Mouse (Mus musculus) ES-E14 (cell line): ENCODE measurements around the gene Kif5c. TPM values are rescaled to one million over a fixed set of nuclear protein-coding genes. Genes with fewer than 3 reads are reported as not detected.

Source experiments
- DNase-seq: peaks from one replicate; pipeline ENCODE4 v3.0.0-alpha.2; 2013; ENCODE audit warnings: low read depth, low spot score
- H3K27ac ChIP-seq: 2 replicates; pipeline ENCODE4 v1.5.1; 2012; ENCODE audit warnings: low read depth, mild to moderate bottlenecking, low read length, moderate library complexity, mixed read lengths; ENCODE audit not compliant: poor library complexity, insufficient read depth, severe bottlenecking
- H3K36me3 ChIP-seq: 2 replicates; pipeline ENCODE4 v1.6.1; 2012; ENCODE audit warnings: mild to moderate bottlenecking, low read length, moderate library complexity, mixed read lengths; ENCODE audit not compliant: control insufficient read depth, poor library complexity, insufficient read depth, severe bottlenecking
- H3K4me1 ChIP-seq, 2 experiments: fragments of 150-350 bp in 1 of 2; sonication (generic) in 1 of 2; 2 replicates each; pipeline ENCODE4 v1.6.1; 2012; ENCODE audit warnings: low read length in 2 of 2, mild to moderate bottlenecking in 1 of 2, mixed read lengths in 1 of 2; ENCODE audit not compliant: control insufficient read depth in 2 of 2, insufficient read depth in 2 of 2, poor library complexity in 1 of 2
- H3K4me3 ChIP-seq, 2 experiments: fragments of 150-350 bp in 1 of 2; sonication (generic) in 1 of 2; 2 replicates each; pipeline ENCODE4 v1.5.1; 2012; ENCODE audit warnings: low read length in 2 of 2, low read depth in 1 of 2, mild to moderate bottlenecking in 1 of 2, mixed read lengths in 1 of 2; ENCODE audit not compliant: insufficient read depth in 1 of 2, poor library complexity in 1 of 2, severe bottlenecking in 1 of 2
- H3K9ac ChIP-seq: 2 replicates; pipeline ENCODE4 v1.6.1; 2012; ENCODE audit warnings: low read depth, mild to moderate bottlenecking, low read length, mixed read lengths; ENCODE audit not compliant: poor library complexity, insufficient read depth, severe bottlenecking
- H3K9me3 ChIP-seq: fragments of 150-350 bp; sonication (generic); 2 replicates; pipeline ENCODE4 v1.6.1; 2012; ENCODE audit warnings: low read depth, mild to moderate bottlenecking, low read length; ENCODE audit not compliant: control insufficient read depth, insufficient read depth
- CHD2 ChIP-seq: IDR thresholded peaks from 2 replicates; pipeline ENCODE4 v1.6.1; 2014; ENCODE audit warnings: mild to moderate bottlenecking, low read depth, low read length, inconsistent platforms
- HCFC1 ChIP-seq: IDR thresholded peaks from 2 replicates; pipeline ENCODE4 v1.6.1; 2012; ENCODE audit warnings: low read length, inconsistent platforms, borderline replicate concordance; ENCODE audit not compliant: insufficient read depth
- MAFK ChIP-seq: IDR thresholded peaks from 2 replicates; pipeline ENCODE4 v1.6.1; 2014; ENCODE audit warnings: mild to moderate bottlenecking, low read depth, low read length, inconsistent platforms; ENCODE audit not compliant: insufficient read depth
- ZC3H11A ChIP-seq: IDR thresholded peaks from 2 replicates; pipeline ENCODE4 v1.6.1; 2012; ENCODE audit warnings: low read depth, mild to moderate bottlenecking, inconsistent platforms, low read length, borderline replicate concordance
- ZNF384 ChIP-seq: IDR thresholded peaks from 2 replicates; pipeline ENCODE4 v1.6.1; 2012; ENCODE audit warnings: low read depth, low read length, inconsistent platforms
- in situ Hi-C, 2 experiments: fragments of 600-800 bp; cut with MboI; formaldehyde crosslinking; loops; one replicate each; pipeline ENCODE4 v1.15.1; 2025; ENCODE audit warnings: low sequenced_read_pairs in 2 of 2, inconsistent platforms in 1 of 2; ENCODE audit not compliant: unreplicated experiment in 2 of 2
- total RNA-seq: library from RNA; depleted of rRNA; stranded (reverse); fragments of 300-350 nt; gene quantifications from 2 replicates; pipeline ENCODE4 v1.2.3, GENCODE M21; 2012

Kif5c gene
- total RNA-seq, 1 experiment: 34.2 TPM

DNA sequence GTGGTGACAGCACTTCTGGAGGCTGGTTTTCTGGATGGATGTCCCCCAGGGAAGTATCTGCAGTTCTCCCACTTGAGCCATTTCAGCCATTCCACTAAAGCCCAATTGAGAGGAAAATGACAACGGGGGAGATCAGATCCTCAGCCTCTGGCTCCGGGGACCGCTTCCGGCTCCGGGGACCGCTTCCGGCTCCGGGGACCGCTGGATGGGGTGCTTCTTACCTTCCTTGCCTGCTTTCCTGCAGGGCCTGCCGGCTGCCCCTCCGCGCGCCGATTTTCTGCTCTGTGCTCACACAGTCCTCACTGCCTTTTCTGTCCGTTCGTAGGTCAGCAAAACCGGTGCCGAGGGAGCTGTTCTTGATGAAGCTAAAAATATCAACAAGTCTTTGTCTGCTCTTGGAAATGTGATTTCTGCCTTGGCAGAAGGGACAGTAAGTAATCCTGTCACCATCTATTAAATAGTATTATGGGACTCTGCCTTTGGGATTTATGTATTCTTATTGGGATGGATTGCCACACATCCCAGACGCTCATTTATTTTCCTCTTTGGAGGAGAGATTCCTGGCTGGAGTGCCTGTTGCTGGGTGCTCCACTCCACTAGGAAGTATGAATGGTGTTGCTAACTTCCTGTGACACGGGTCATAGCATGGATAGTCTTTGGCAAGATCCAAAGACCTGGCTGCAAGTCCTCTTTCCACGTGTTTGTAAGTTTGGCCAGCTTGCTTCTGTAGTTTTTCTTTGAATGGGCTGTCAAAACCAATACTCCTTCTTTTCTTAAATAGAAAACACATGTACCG lies 81.3 kb downstream of the Kif5c start:
- H3K4me3 ChIP-seq: peak overlapping the region; percentile 15 to 62; a peak in 3 of 4 replicates
- no peak for DNase-seq
- no peak overlapping the region for H3K27ac ChIP-seq
- in situ Hi-C loops: loop anchor here in 1 of 2 experiments (25.0 kb wide), 1 partner anchor 338 kb away; no protein-coding TSS in a partner anchor
- H3K9ac ChIP-seq: peak overlapping the region; percentile 14; the same call in 1 of the 2 replicates
- H3K4me1 ChIP-seq: no peaks in the 10 kb centered on the region
- no peaks in the 10 kb centered on the region for H3K36me3 ChIP-seq
- no peak for TF ChIP-seq MAFK
- TF ChIP-seq ZNF384: no peak
- TF ChIP-seq CHD2: no peak
- no peak for TF ChIP-seq HCFC1
- TF ChIP-seq ZC3H11A: no peak
- no peaks in the 10 kb centered on the region for H3K9me3 ChIP-seq

DNA sequence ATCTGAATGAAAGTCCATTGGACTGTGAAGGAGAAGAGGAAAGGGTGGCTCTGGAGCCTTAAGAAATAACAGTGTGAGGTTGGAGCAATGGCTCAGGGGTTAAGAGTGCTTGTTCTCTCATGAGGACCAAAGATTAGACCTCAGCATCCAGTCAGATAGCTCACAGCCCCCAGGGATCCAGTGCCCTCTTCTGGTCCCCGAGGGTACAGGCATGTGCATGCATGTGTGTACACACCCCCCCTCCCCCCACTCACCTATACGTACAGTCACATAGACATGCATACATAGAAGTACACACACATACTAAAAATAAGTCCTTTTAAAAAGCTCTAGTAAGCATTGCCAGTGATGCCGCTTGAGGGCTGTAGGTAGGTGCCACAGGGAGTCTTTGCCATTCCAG lies 91.1 kb downstream of the Kif5c start:
- Histone ChIP-seq H3K27ac (no peak overlapping the region), H3K36me3 (no peaks in the 10 kb centered on the region; the same call in 1 of the 2 replicates), H3K9me3 (no peaks in the 10 kb centered on the region), H3K4me3 (no peak overlapping the region), H3K4me1 (no peaks in the 10 kb centered on the region), H3K9ac (no peak overlapping the region)
- peak; percentile 18; the same call in 1 of the 2 replicates for TF ChIP-seq ZC3H11A
- no peak for TF ChIP-seq ZNF384
- in situ Hi-C loops: loop anchor here in 1 of 2 experiments (25.0 kb wide), 1 partner anchor 348 kb away; no protein-coding TSS in a partner anchor
- DNase-seq: no peak

DNA sequence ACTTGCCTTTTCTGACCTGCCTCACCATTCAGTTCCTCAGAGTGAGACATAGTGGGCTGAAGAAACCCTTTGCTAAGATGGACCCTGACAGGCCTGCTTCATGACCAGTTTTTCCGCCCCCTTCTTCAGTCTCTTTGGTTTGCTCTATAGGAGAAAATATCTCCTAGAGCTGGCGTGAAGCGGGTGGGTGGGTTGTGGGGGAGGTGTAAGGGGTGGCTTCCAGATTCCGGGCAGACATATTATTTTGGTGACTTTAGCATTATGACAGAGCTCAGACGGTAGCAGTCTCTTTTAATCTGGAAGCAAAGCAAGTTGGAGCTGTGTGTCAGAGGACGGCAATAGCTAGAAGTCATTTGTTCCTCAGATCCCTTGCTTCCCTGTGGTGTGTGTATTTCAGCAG lies 92.6 kb downstream of the Kif5c start:
- Histone ChIP-seq H3K4me1 (no peaks in the 10 kb centered on the region), H3K4me3 (no peak overlapping the region), H3K27ac (no peak overlapping the region), H3K9me3 (no peaks in the 10 kb centered on the region), H3K9ac (no peak overlapping the region), H3K36me3 (no peaks in the 10 kb centered on the region; the same call in 1 of the 2 replicates)
- DNase-seq: no peak
- TF ChIP-seq MAFK (no peak), ZNF384 (no peak), ZC3H11A (no peak), CHD2 (no peak), HCFC1 (no peak)
- in situ Hi-C loops: loop anchor here in 1 of 2 experiments (25.0 kb wide), 1 partner anchor 349 kb away; no protein-coding TSS in a partner anchor

DNA sequence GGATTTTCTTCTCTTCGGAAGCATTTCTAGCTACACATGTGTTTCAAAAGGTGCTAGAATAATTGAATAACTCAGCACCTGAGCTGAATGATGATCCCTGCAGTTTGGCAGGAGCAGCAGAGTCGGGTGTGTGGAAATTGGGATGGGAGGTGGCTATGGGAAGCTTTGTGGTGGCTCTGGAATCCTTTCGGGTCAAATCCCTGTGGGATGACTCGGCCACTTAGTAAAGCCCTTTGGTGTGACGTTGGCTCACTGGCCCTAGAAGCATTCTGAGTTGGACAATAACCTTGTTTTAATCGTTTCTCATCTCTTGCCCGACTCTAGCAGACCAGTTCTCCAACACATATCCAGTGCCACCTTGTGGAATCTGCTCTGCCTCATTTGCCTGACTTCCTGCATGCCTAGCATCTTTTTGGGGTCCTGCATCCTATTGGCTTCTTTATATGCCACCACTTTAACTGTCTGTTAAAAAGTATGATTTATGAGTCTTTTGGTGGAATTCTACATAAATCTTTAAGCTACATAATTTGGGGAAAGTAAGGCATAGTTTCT lies 93.3 kb downstream of the Kif5c start:
- no peaks in the 10 kb centered on the region for H3K4me1 ChIP-seq
- H3K9ac ChIP-seq: no peak overlapping the region
- no peak for TF ChIP-seq MAFK
- no peak for TF ChIP-seq CHD2
- no peak for TF ChIP-seq HCFC1
- TF ChIP-seq ZNF384: no peak
- no peak for TF ChIP-seq ZC3H11A
- no peaks in the 10 kb centered on the region for H3K9me3 ChIP-seq
- in situ Hi-C loops: loop anchor here in 1 of 2 experiments (25.0 kb wide), 1 partner anchor 350 kb away; no protein-coding TSS in a partner anchor
- no peak for DNase-seq
- no peak overlapping the region for H3K27ac ChIP-seq
- no peaks in the 10 kb centered on the region; the same call in 1 of the 2 replicates for H3K36me3 ChIP-seq
- H3K4me3 ChIP-seq: no peak overlapping the region
